Mouse (Mus musculus) left cerebral cortex, adult 18-20 months (tissue): Measurements from ENCODE around the gene Olfr714. TPM values are rescaled to one million over a fixed set of nuclear protein-coding genes. Genes with fewer than 3 reads are reported as not detected.
"Not testable (repeated sequence)": the region's sequence is repeated elsewhere in the genome, so short reads cannot be mapped to it uniquely, and the experiment has no call there.

Experiments
- DNase-seq, 2 experiments: peaks; one replicate each; pipeline ENCODE4 v3.0.0; 2021 to 2022; ENCODE audit warnings: low spot score in 2 of 2, mixed read lengths in 1 of 2
- long read RNA-seq, 2 experiments: library from polyadenylated mRNA; stranded (forward); transcript quantifications; one replicate each; pipeline ENCODE4 v2.0.0; 2021
- total RNA-seq, 2 experiments: library from RNA; stranded (reverse); gene quantifications; 2 replicates each; pipeline ENCODE4 v1.2.3; 2021

The Olfr714 gene
- total RNA-seq: not detected
- long read RNA-seq, experiment 1: 0 reads
- long read RNA-seq, experiment 2: 0 reads

DNA sequence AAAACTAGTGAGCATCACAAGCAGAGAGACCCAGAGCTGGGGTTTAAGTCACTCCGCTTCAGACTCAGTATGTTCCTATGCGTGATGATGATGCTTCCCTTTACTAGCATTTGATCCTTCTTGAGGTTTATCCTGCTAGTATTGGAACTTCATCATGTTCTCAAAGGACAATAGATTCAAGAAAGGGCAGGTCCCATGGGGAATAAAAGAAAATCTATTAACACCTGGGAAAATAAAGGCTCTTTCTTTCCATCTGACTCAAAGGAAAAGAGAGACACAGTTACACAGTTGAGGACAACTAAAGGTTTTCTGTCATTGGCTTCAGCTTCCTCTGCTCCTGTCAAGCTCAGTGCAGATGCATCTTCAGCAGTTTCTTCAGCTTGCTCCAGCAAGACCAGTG lies at the start of gene Olfr714:
Gene Olfr714, plus strand, starts transcription at position 301 of the 400 bp plus-strand sequence.
- no peak for DNase-seq

DNA sequence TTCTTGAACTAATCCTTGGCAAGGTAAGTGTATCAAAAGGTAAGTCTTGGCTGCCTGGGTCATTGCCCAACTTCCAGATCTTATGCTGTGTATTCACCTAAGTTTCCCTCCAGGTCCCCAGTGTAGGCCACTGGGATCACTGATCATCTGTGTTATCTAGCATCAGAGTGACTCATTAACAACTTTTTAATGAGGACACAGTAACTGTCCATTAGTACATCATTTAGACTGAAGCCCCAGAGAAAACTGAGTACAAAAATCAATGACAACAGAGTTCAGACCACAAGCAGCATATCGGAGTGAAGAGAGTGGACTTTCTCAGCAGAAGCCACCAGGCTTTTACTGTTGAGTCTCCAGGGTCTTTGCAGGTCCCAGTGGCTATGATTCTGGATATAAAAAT lies 39.9 kb upstream of the Olfr714 start, which contains the start of gene Olfr713:
Gene Olfr713, plus strand, starts transcription at position 301 of the 400 bp plus-strand sequence.
- DNase-seq: no peak

DNA sequence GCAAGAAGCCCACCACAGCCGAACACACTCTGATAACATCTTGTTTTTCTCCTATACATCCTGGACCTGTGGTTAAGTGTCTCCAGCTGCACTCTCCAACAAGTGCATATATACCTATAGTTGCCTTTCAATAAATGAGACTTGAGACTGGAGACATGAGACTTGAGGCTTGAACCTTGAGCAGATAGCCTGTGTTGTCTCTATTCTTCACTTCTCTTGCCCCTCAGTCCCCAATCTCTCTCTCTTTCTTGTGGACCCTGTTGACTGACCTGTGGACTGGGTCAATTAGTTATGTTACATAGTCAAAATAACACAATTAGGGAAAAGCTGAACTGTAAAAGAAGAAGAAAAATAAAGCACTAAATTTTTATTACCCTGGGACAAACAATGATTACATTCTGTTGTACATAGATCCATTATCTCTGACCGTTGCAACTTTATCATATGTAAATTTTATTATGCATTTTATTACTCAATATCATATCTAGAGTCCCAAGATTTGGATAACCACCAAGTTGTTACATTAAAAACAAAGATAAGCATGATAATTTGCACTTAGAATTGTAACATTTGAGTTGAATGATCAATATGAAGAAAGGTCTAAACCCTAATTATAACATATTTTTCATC lies 30.7 kb upstream of the Olfr714 start:
- DNase-seq: no peak

DNA sequence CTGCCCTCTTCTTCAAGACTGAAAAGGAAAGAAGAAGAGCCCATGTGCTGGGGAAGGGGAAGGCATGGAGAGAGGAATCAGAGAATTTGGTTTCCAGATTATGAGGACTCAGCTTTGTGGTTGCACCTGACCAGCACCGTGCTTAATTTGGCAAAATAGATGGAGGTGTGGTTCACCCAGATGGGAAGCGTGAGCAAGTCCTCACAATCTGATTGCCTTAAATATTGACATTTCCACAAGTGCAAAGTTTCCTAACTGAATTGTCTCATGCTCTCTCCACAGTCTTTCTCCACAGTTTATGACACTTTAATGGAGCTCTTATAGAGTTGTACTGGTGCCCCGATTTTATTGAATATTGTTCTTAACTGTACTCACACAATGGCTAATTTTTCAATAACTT lies 27.6 kb upstream of the Olfr714 start:
- no peak for DNase-seq

DNA sequence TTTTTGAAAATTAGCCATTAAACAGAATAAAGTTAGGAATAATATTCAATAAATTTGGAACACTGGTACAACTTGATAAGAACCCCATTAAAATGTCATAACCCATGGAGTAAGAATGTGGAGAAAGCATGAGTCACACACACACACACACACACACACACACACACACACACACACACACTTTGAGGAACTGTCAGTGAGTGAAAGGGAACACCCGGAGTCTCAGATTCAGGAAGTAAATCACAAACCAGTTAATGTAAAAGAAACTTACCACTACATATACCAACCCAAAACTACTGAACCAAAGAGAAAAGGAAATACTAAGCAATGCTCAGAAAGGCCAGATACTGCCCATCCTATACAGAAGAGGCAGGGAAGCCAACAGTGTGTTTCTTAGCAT lies 26.4 kb upstream of the Olfr714 start:
- no peak for DNase-seq

DNA sequence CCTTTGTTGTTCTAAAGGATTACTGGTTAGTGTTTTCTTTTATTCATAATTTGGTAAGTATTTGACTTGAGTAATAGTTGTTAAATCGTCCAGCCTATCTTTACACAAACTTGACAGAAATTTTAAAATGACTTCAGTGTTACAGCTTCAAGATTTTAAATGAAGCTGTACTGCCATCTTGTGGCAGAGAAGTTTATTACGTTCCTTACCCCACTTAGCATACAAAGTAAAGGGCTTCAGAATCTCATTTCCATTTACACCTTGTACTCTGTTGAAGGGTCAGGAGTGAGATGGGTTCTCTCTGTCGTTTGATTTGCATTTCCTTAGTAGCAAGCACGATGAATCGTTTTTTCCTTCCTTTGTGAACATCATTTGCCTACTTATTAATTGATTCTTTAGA lies 24.9 kb upstream of the Olfr714 start:
- DNase-seq: peak; percentile 25 to 49

DNA sequence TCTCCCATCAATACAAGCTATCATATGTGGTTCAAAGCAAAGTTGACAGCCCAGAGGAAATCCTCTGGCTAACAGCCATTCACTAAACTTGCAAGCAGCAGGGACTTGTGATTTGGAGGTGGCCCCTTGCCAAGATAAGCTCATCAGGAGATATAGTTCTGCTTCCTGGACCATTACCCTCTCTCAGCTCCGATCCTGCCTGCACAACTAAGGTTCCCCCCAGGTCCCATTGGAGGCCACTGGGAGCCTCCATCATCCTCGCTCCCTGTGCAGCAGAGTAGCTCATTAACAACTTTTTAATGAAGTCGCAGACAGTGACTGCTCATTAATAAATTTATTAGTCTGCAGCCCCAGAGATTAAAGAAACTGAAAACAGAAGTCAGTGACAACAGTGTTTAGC lies 23.2 kb upstream of the Olfr714 start:
- no peak for DNase-seq

DNA sequence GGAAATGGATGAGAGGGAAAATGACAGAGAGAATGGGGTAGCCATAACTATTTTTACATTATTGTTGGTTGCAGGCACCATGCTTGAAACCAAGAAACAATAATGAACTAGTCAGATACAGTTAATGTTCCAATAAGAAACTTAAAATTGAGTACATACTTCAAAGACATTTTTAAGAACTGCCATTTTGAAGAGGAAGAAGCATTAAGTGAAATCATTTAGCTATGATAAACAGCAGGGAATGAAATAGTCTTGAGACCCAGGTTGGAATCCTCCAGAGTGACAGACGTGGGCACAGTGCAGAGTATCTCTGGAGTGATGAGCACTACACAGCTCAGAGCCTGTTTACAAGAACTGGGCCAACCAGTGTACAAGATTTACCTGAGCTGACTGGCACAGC lies 22.1 kb downstream of the Olfr714 start, which contains the start of gene Olfr17:
Gene Olfr17, plus strand, starts transcription at position 301 of the 400 bp plus-strand sequence.
- no peak for DNase-seq

DNA sequence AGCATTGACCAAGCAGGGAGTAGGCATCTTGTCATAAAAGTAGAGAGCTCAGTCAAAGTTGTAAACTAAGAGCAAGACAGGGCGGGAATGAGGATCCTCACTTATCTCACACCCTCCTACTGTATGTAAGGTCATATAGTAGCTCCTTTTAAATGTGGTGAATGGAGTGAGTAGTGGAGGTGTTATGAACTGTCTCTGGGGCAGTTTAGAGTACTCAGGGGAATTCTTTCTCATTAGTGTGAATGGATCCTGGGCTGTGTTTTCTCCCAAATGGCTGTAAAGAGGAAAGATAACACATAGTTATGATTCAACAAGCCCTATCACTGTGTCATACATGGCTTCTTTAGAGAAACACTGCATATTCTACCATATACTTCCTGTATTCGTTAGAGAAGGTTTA lies 39.5 kb downstream of the Olfr714 start, which contains the start of gene Olfr715b:
Gene Olfr715b, minus strand, starts transcription at position 101 of the 400 bp plus-strand sequence.
- not testable (repeated sequence) for DNase-seq

Other genes with a start within 250 kb of the Olfr714 start
- gene Olfr702, start 237.1 kb upstream of the Olfr714 start, total RNA-seq: not detected
- not detected for gene Olfr703, start 227.6 kb upstream of the Olfr714 start, total RNA-seq
- not detected for gene Olfr704, start 207.8 kb upstream of the Olfr714 start, total RNA-seq
- gene Olfr705, start 194.1 kb upstream of the Olfr714 start, total RNA-seq: not detected
- not detected for gene Olfr706, start 182.8 kb upstream of the Olfr714 start, total RNA-seq
- gene Olfr707, start 169.7 kb upstream of the Olfr714 start, total RNA-seq: not detected
- not detected for gene Olfr1532-ps1, start 163.0 kb upstream of the Olfr714 start, total RNA-seq
- gene Olfr709-ps1, start 138.8 kb upstream of the Olfr714 start, total RNA-seq: under 1 TPM in 1 of 2 experiments, not detected in 1; 0.07 TPM
- not detected for gene Olfr710, start 122.7 kb upstream of the Olfr714 start, total RNA-seq
- gene Olfr6, start 107.0 kb upstream of the Olfr714 start, total RNA-seq: not detected
- not detected for gene Olfr711, start 95.5 kb upstream of the Olfr714 start, total RNA-seq
- not detected for gene Olfr2, start 64.9 kb upstream of the Olfr714 start, total RNA-seq
- not detected for gene Olfr713, start 39.8 kb upstream of the Olfr714 start, total RNA-seq
- not detected for gene Olfr17, start 22.2 kb downstream of the Olfr714 start, total RNA-seq
- gene Olfr715b, start 39.4 kb downstream of the Olfr714 start, total RNA-seq: not detected
- gene Olfr715, start 60.1 kb downstream of the Olfr714 start, total RNA-seq: not detected
- gene Olfr716, start 67.3 kb downstream of the Olfr714 start, total RNA-seq: not detected
- not detected for gene Nlrp14, start 96.0 kb downstream of the Olfr714 start, total RNA-seq
- not detected for gene Rbmxl2, start 138.5 kb downstream of the Olfr714 start, total RNA-seq